Mouse (Mus musculus): ENCODE data around the gene Trak1. TPM values are rescaled to one million over a fixed set of nuclear protein-coding genes. Genes with fewer than 3 reads are reported as not detected.

Trak1 gene
- polyA plus RNA-seq, 1 experiment from 2014 or later = 9.3 TPM

GRCm38 (mm10) chr9:121285341-121286324 lies 11.7 kb upstream of the Trak1 start:
- Histone ChIP-seq H3K27me3 (ENCODE audit: control insufficient read depth, insufficient read depth, low read length) (no peaks in the 10 kb centered on the region), H3K4me2 (ENCODE audit: low read depth, severe bottlenecking) (peak overlapping the region; percentile 31), H3K9ac (ENCODE audit: low read length) (peak overlapping the region; percentile 57), H3K4me1 (ENCODE audit: control insufficient read depth, insufficient read depth, low read length) (no peaks in the 10 kb centered on the region), H3K27ac (replicated peaks; ENCODE audit: low read depth, low read length) (no peak overlapping the region; the same call in 1 of the 2 replicates), H3K4me3 (ENCODE audit: low read depth, low read length) (peak overlapping the region; percentile 40), H3K36me3 (ENCODE audit: control insufficient read depth, insufficient read depth, low read length) (no peaks in the 10 kb centered on the region), H3K9me3 (ENCODE audit: control insufficient read depth, low read length) (no peaks in the 10 kb centered on the region)
- WGBS = 25% methylated on average over 29 of the region's 29 CpGs
- DNase-seq (ENCODE audit: low spot score) (peak; percentile 75), ATAC-seq (ENCODE audit: insufficient number of reproducible peaks, low FRiP score, low TSS enrichment, low read depth) (peak; percentile 82)

- Histone ChIP-seq H3K4me3 (ENCODE audit: low read depth, low read length) (peak overlapping the region; percentile 40), H3K4me2 (ENCODE audit: low read depth, severe bottlenecking) (peak overlapping the region; percentile 31), H3K9me3 (ENCODE audit: control insufficient read depth, low read length) (no peaks in the 10 kb centered on the region), H3K27ac (replicated peaks; ENCODE audit: low read depth, low read length) (no peak overlapping the region), H3K27me3 (ENCODE audit: control insufficient read depth, insufficient read depth, low read length) (no peaks in the 10 kb centered on the region), H3K36me3 (ENCODE audit: control insufficient read depth, insufficient read depth, low read length) (no peaks in the 10 kb centered on the region), H3K4me1 (ENCODE audit: control insufficient read depth, insufficient read depth, low read length) (no peaks in the 10 kb centered on the region), H3K9ac (ENCODE audit: low read length) (0 out of 2 replicates have a peak overlapping the region, but pooled peaks have one; percentile 4)
- WGBS = 90% methylated on average over 3 of the region's 3 CpGs
- no peak for ATAC-seq (ENCODE audit: insufficient number of reproducible peaks, low FRiP score, low TSS enrichment, low read depth)
- DNase-seq (ENCODE audit: low spot score) = no peak
Observed at GRCm38 (mm10) chr9:121286325-121286901, 10.9 kb upstream of the Trak1 start.

GRCm38 (mm10) chr9:121291275-121291674 lies 6.0 kb upstream of the Trak1 start:
- no peaks in the 10 kb centered on the region for H3K36me3 ChIP-seq (ENCODE audit: control insufficient read depth, insufficient read depth, low read length)
- ATAC-seq (ENCODE audit: insufficient number of reproducible peaks, low FRiP score, low TSS enrichment, low read depth) (no peak), DNase-seq (ENCODE audit: low spot score) (no peak)
- no peak overlapping the region for H3K4me3 ChIP-seq (ENCODE audit: low read depth, low read length)
- WGBS = 85% methylated on average over 2 of the region's 2 CpGs
- no peaks in the 10 kb centered on the region for H3K4me1 ChIP-seq (ENCODE audit: control insufficient read depth, insufficient read depth, low read length)
- H3K27me3 ChIP-seq (ENCODE audit: control insufficient read depth, insufficient read depth, low read length) = no peaks in the 10 kb centered on the region
- H3K4me2 ChIP-seq (ENCODE audit: low read depth, severe bottlenecking) = no peak overlapping the region
- H3K9ac ChIP-seq (ENCODE audit: low read length) = no peak overlapping the region
- H3K27ac ChIP-seq (replicated peaks; ENCODE audit: low read depth, low read length) = no peak overlapping the region
- no peaks in the 10 kb centered on the region for H3K9me3 ChIP-seq (ENCODE audit: control insufficient read depth, low read length)

GRCm38 (mm10) chr9:121293187-121293586 lies 4.1 kb upstream of the Trak1 start:
- Histone ChIP-seq H3K4me1 (ENCODE audit: control insufficient read depth, insufficient read depth, low read length) (peaks cover 4% of the 10 kb centered on the region), H3K36me3 (ENCODE audit: control insufficient read depth, insufficient read depth, low read length) (no peaks in the 10 kb centered on the region), H3K4me2 (ENCODE audit: low read depth, severe bottlenecking) (no peak overlapping the region), H3K27me3 (ENCODE audit: control insufficient read depth, insufficient read depth, low read length) (no peaks in the 10 kb centered on the region), H3K27ac (replicated peaks; ENCODE audit: low read depth, low read length) (no peak overlapping the region), H3K9me3 (ENCODE audit: control insufficient read depth, low read length) (no peaks in the 10 kb centered on the region), H3K9ac (ENCODE audit: low read length) (no peak overlapping the region), H3K4me3 (ENCODE audit: low read depth, low read length) (no peak overlapping the region)
- DNase-seq (ENCODE audit: low spot score) (no peak), ATAC-seq (ENCODE audit: insufficient number of reproducible peaks, low FRiP score, low TSS enrichment, low read depth) (no peak)
- 85% methylated on average over 7 of the region's 7 CpGs for WGBS

GRCm38 (mm10) chr9:121295221-121295620 lies 2.1 kb upstream of the Trak1 start:
- no peak overlapping the region for H3K9ac ChIP-seq (ENCODE audit: low read length)
- no peaks in the 10 kb centered on the region for H3K36me3 ChIP-seq (ENCODE audit: control insufficient read depth, insufficient read depth, low read length)
- no peak for DNase-seq (ENCODE audit: low spot score)
- H3K4me3 ChIP-seq (ENCODE audit: low read depth, low read length) = no peak overlapping the region
- H3K27ac ChIP-seq (replicated peaks; ENCODE audit: low read depth, low read length) = no peak overlapping the region
- H3K27me3 ChIP-seq (ENCODE audit: control insufficient read depth, insufficient read depth, low read length) = no peaks in the 10 kb centered on the region
- no peaks in the 10 kb centered on the region for H3K9me3 ChIP-seq (ENCODE audit: control insufficient read depth, low read length)
- no peak overlapping the region for H3K4me2 ChIP-seq (ENCODE audit: low read depth, severe bottlenecking)
- H3K4me1 ChIP-seq (ENCODE audit: control insufficient read depth, insufficient read depth, low read length) = peaks cover 15% of the 10 kb centered on the region
- WGBS = 85% methylated on average over 7 of the region's 7 CpGs
- no peak for ATAC-seq (ENCODE audit: insufficient number of reproducible peaks, low FRiP score, low TSS enrichment, low read depth)

GRCm38 (mm10) chr9:121298065-121298398 lies 730 bp downstream of the Trak1 start:
- Histone ChIP-seq H3K4me1 (ENCODE audit: control insufficient read depth, insufficient read depth, low read length) (peaks cover 15% of the 10 kb centered on the region), H3K27ac (replicated peaks; ENCODE audit: low read depth, low read length) (0 out of 2 replicates have a peak overlapping the region, but pooled peaks have one; percentile 14), H3K9me3 (ENCODE audit: control insufficient read depth, low read length) (no peaks in the 10 kb centered on the region), H3K4me3 (ENCODE audit: low read depth, low read length) (peak overlapping the region; percentile 85), H3K9ac (ENCODE audit: low read length) (peak overlapping the region; percentile 85), H3K36me3 (ENCODE audit: control insufficient read depth, insufficient read depth, low read length) (no peaks in the 10 kb centered on the region), H3K27me3 (ENCODE audit: control insufficient read depth, insufficient read depth, low read length) (no peaks in the 10 kb centered on the region), H3K4me2 (ENCODE audit: low read depth, severe bottlenecking) (peak overlapping the region; percentile 96)
- ATAC-seq (ENCODE audit: insufficient number of reproducible peaks, low FRiP score, low TSS enrichment, low read depth) = no peak
- 7% methylated on average over 7 of the region's 7 CpGs for WGBS
- no peak for DNase-seq (ENCODE audit: low spot score)

GRCm38 (mm10) chr9:121298411-121299091 lies 1.2 kb downstream of the Trak1 start:
- DNase-seq (ENCODE audit: low spot score) = peak; percentile 28
- Histone ChIP-seq H3K9me3 (ENCODE audit: control insufficient read depth, low read length) (no peaks in the 10 kb centered on the region), H3K9ac (ENCODE audit: low read length) (peak overlapping the region; percentile 85; the same call in 1 of the 2 replicates), H3K27ac (replicated peaks; ENCODE audit: low read depth, low read length) (0 out of 2 replicates have a peak overlapping the region, but pooled peaks have one; percentile 14), H3K4me2 (ENCODE audit: low read depth, severe bottlenecking) (peak overlapping the region; percentile 96), H3K4me1 (ENCODE audit: control insufficient read depth, insufficient read depth, low read length) (peaks cover 15% of the 10 kb centered on the region), H3K4me3 (ENCODE audit: low read depth, low read length) (peak overlapping the region; percentile 85), H3K27me3 (ENCODE audit: control insufficient read depth, insufficient read depth, low read length) (no peaks in the 10 kb centered on the region), H3K36me3 (ENCODE audit: control insufficient read depth, insufficient read depth, low read length) (no peaks in the 10 kb centered on the region)
- 50% methylated on average over 15 of the region's 15 CpGs for WGBS
- ATAC-seq (ENCODE audit: insufficient number of reproducible peaks, low FRiP score, low TSS enrichment, low read depth) = no peak

GRCm38 (mm10) chr9:121299223-121299755 lies 2.0 kb downstream of the Trak1 start:
- no peak overlapping the region for H3K9ac ChIP-seq (ENCODE audit: low read length)

More at GRCm38 (mm10) chr9:121299223-121299755, 2.0 kb downstream of the Trak1 start:
- Histone ChIP-seq H3K9me3 (ENCODE audit: control insufficient read depth, low read length) (no peaks in the 10 kb centered on the region), H3K36me3 (ENCODE audit: control insufficient read depth, insufficient read depth, low read length) (no peaks in the 10 kb centered on the region), H3K4me1 (ENCODE audit: control insufficient read depth, insufficient read depth, low read length) (peaks cover 15% of the 10 kb centered on the region), H3K27ac (replicated peaks; ENCODE audit: low read depth, low read length) (no peak overlapping the region), H3K4me3 (ENCODE audit: low read depth, low read length) (no peak overlapping the region), H3K27me3 (ENCODE audit: control insufficient read depth, insufficient read depth, low read length) (no peaks in the 10 kb centered on the region), H3K4me2 (ENCODE audit: low read depth, severe bottlenecking) (0 out of 2 replicates have a peak overlapping the region, but pooled peaks have one; percentile 96)
- WGBS = 81% methylated on average over 9 of the region's 9 CpGs
- DNase-seq (ENCODE audit: low spot score) (no peak), ATAC-seq (ENCODE audit: insufficient number of reproducible peaks, low FRiP score, low TSS enrichment, low read depth) (no peak)

Measured in limb, embryonic 11.5 days (tissue).